Mouse (Mus musculus) adrenal gland, adult (tissue): ENCODE measurements at regions not wholly inside any gene's neighbourhood (a gene's known extent, or its start where the extent isn't known, plus 50 kb on each side); places are given as distances from the start of the nearest gene placed in this dataset.
A peak's percentile ranks its signal among the peaks of the same experiment; 100 is the strongest.

Experiments used
- DNase-seq, 2 experiments: peaks; one replicate each; pipeline ENCODE4 v3.0.0; 2022 to 2023; ENCODE audit warnings: low spot score in 1 of 2; ENCODE audit not compliant: inconsistent age in 2 of 2

DNA sequence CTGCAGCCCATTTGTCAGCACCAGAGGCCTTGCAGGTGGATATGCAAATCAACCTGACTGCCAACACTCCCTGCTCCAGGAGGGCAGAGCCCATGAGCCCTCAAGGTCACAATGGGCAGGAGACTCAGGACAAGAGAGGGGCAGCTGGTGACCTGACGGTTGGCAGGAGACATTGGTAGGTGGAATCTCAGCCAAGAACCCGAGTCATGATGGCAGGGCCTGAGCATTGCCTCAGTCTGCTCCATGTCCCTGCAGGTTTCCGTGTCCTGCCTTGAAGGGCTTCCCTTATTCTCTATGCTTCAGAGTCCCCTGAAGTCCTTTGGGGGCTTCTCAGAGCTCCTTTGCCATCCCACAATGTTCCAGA is 51.7 kb upstream of the Sulf2 start:
- peak in 1 of 2 experiments; percentile 31 for DNase-seq

DNA sequence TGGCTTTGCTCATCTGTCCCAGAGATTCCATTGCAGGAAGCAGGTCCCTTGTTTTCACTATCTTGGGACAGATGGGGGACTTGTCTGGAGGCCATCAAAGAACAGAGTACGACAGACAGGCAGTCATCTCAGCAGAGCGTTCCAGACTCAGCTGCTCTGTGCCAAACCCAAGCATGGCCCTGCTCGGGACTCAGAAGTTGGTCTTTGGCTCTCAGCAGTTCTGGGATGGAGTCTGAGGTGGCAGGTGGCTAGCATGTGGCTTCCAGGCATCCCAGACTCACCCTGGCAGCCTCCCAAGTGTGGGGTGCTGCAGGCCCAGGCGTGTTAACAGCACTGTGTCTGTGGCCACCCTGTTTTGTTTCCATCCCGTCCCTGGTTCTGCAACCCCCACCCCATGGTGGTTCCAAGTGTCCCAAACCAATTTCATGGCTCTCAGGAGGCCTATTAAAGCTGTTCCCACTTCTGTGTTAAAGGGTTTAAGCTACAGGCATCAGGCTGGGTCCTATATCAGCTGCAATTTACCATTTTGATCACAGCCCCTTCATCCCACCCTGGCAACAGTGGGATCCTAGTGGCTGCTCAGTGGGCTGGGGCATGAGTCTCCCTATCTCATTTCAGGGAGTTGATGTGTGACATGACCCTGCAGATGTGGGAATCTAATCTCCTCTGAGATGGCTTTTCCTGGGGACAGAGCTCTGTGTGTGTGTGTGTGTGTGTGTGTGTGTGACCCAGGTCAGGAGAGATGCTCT is 51.1 kb upstream of the Sulf2 start:
- DNase-seq: no peak
